Mouse (Mus musculus) G1E (cell line): ENCODE measurements around the gene Mfsd4a. TPM values are rescaled to one million over a fixed set of nuclear protein-coding genes. Genes with fewer than 3 reads are reported as not detected.

ENCODE experiments used
- ATAC-seq: 2 replicates; pipeline ENCODE4 v1.8.0; 2016; ENCODE audit warnings: mild to moderate bottlenecking; ENCODE audit not compliant: insufficient number of reproducible peaks, poor library complexity, low FRiP score, severe bottlenecking; ENCODE audit errors: extremely low read depth
- DNase-seq: peaks from one replicate; pipeline ENCODE4 v3.0.0; 2012; ENCODE audit warnings: low spot score
- H3K27me3 ChIP-seq: 2 replicates; pipeline ENCODE4 v1.6.1; 2012; ENCODE audit warnings: mild to moderate bottlenecking, low read length, inconsistent platforms; ENCODE audit not compliant: insufficient read depth
- H3K36me3 ChIP-seq: replicated peaks from 2 replicates; pipeline ENCODE3; 2012; ENCODE audit warnings: mild to moderate bottlenecking, inconsistent platforms
- H3K4me1 ChIP-seq: 2 replicates; pipeline ENCODE4 v1.6.1; 2012; ENCODE audit warnings: low read depth, low read length, inconsistent platforms, mixed read lengths; ENCODE audit not compliant: insufficient read depth
- H3K4me3 ChIP-seq: 2 replicates; pipeline ENCODE4 v1.5.1; 2012; ENCODE audit warnings: low read depth, mild to moderate bottlenecking, inconsistent platforms, low read length, moderate library complexity, mixed read lengths
- H3K9me3 ChIP-seq: replicated peaks from 2 replicates; pipeline ENCODE4 v1.6.1; 2012; ENCODE audit warnings: inconsistent platforms
- CTCF ChIP-seq: IDR thresholded peaks from 2 replicates; pipeline ENCODE4 v1.5.1; 2012; ENCODE audit warnings: low read depth, low read length, inconsistent platforms, mixed read lengths
- GATA1 ChIP-seq: IDR thresholded peaks from 2 replicates; pipeline ENCODE4 v1.6.1; 2012; ENCODE audit warnings: borderline replicate concordance, low read length, inconsistent platforms, mixed read lengths
- GATA2 ChIP-seq: IDR thresholded peaks from 2 replicates; pipeline ENCODE4 v1.6.1; 2012; ENCODE audit warnings: low read depth, low read length, inconsistent platforms, borderline replicate concordance
- POLR2AphosphoS5 ChIP-seq: IDR thresholded peaks from 2 replicates; pipeline ENCODE4 v1.6.1; 2012; ENCODE audit warnings: low read depth, low read length, inconsistent platforms; ENCODE audit not compliant: insufficient replicate concordance
- TAL1 ChIP-seq: conservative IDR thresholded peaks from 2 replicates; pipeline ENCODE4 v1.6.1; 2012; ENCODE audit warnings: low read depth, low read length, inconsistent platforms, mixed read lengths
- polyA plus RNA-seq: library from polyadenylated mRNA; stranded (reverse); fragments of >175 nt; gene quantifications from 2 replicates; pipeline ENCODE4 v1.2.3, GENCODE M21; 2012
- total RNA-seq, 2 experiments: library from RNA; stranded (forward) in 1 of 2; stranded (reverse) in 1 of 2; fragments of 200-1000 nt in 1 of 2; fragments of >200 nt in 1 of 2; fragmentation: Nextera tagmentation in 1 of 2; gene quantifications; 2 replicates each; pipeline ENCODE4 v1.2.3; 2014 to 2017

The Mfsd4a gene
- total and polyA plus RNA-seq, 3 experiments: 1.0 TPM; not detected in 2

DNA sequence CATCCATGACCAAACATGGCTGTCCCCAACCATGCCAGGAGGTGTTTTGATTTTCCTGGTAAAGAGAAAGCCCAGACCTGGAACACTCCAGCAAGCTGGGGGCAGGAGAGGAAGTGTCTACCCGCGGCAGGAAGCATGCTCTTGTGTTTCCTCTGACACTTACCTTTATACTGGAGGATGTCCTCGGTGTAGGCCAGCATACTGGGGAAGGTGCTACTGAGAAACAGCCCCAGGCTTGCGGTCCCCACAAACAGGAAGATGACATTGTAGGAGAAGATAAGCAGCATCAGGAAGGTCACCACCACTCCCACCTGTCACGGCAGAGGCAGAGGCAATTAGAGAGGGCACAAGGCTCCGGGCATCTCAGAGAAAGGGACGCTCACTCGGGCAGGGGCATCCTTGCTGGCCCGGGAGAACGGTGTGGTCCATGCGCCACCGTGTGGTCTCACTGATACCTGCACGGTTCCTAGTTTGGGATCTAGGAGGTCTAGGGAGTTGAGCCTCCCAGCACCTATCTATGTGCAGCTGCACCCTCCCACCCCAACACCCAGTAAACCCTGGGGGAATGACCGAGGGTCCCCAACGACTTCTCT is 21.6 kb downstream of the Mfsd4a start:
- Histone ChIP-seq H3K36me3 (no peaks in the 10 kb centered on the region), H3K27me3 (peaks cover 2% of the 10 kb centered on the region; the same call in 1 of the 2 replicates), H3K4me3 (no peak overlapping the region), H3K4me1 (peaks cover 5% of the 10 kb centered on the region), H3K9me3 (no peaks in the 10 kb centered on the region)
- ATAC-seq (peak; percentile 49; the same call in 1 of the 2 replicates), DNase-seq (peak; percentile 79)
- TF ChIP-seq POLR2AphosphoS5: no peak
- TF ChIP-seq GATA1: no peak
- TF ChIP-seq CTCF: peak; percentile 55
- no peak for TF ChIP-seq GATA2

DNA sequence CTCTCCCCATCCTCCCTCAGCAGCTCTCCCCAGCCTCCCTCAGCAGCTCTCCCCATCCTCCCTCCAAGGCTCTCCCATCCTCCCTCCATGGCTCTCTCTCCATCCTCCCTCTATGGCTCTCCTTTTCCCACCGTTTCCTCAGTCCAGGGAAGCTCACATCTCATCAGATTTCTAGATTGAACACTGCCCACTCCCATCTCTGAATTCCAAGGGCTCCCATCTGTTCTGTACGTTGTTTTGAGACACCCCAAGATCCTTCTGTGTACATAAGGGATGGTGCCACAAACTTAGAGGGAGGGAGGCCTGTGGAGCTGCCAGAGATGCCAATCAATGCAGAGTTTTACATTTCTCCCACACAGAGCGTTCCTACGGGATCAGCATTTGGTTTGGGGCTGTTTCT is 24.1 kb downstream of the Mfsd4a start:
- H3K36me3 ChIP-seq: peaks cover 2% of the 10 kb centered on the region
- ATAC-seq (no peak), DNase-seq (no peak)
- H3K4me3 ChIP-seq: no peak overlapping the region
- no peaks in the 10 kb centered on the region for H3K9me3 ChIP-seq
- H3K27me3 ChIP-seq: peaks cover 2% of the 10 kb centered on the region; the same call in 1 of the 2 replicates
- H3K4me1 ChIP-seq: peaks cover 5% of the 10 kb centered on the region
- TF ChIP-seq GATA1: no peak
- no peak for TF ChIP-seq TAL1
- TF ChIP-seq POLR2AphosphoS5: no peak
- no peak for TF ChIP-seq GATA2
- TF ChIP-seq CTCF: no peak

DNA sequence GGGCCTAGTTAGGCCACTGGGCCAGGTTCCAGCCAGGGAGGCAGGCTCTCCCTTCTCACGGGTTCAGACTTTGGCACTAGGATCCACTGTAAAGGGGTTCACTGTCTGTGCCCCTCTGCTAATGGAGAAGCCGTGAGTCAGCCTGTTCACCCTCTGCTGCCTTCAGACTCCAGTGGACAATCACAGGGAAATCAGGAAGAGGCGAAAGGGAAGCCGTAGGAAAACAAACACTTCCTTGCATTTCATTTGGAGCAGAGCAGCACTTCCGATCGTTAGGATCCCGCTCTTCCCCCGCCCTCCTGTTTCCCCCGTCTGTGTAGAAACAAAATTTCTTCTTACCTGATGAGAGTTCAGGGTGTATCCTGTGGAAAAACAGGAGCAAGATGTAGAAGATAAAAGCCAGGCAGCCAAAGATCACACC is 27.7 kb downstream of the Mfsd4a start:
- Histone ChIP-seq H3K36me3 (peaks cover 20% of the 10 kb centered on the region), H3K4me3 (no peak overlapping the region), H3K4me1 (no peaks in the 10 kb centered on the region), H3K9me3 (no peaks in the 10 kb centered on the region), H3K27me3 (0 out of 2 replicates have a peak, but pooled peaks cover 2% of the 10 kb centered on the region)
- TF ChIP-seq CTCF (no peak), TAL1 (no peak), GATA2 (no peak), GATA1 (no peak), POLR2AphosphoS5 (no peak)
- ATAC-seq (no peak), DNase-seq (no peak)

DNA sequence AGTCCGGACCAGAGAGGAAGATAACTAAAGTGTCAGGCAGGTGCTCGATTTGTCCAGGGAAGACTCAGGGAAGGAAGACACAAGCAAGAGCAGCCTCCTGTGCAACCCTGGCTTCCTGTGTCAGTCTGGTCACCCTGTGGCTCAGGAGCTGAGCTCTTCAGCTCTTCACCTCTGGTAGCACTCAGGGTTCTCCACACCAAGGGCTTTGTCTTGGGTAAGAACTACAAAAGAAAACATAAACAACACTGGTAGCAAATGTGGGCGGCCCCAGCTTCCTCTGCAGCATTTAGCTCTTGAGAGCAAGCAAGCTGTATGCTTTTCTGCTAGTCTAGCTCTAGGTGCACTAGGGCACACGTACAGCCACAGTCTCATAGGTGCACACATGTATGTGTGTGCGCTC is 29.1 kb downstream of the Mfsd4a start:
- ATAC-seq (no peak), DNase-seq (no peak)
- H3K4me3 ChIP-seq: no peak overlapping the region
- H3K9me3 ChIP-seq: no peaks in the 10 kb centered on the region
- TF ChIP-seq POLR2AphosphoS5 (no peak), TAL1 (no peak), GATA1 (no peak), GATA2 (no peak), CTCF (no peak)
- no peaks in the 10 kb centered on the region for H3K27me3 ChIP-seq
- H3K36me3 ChIP-seq: peaks cover 35% of the 10 kb centered on the region
- H3K4me1 ChIP-seq: no peaks in the 10 kb centered on the region

DNA sequence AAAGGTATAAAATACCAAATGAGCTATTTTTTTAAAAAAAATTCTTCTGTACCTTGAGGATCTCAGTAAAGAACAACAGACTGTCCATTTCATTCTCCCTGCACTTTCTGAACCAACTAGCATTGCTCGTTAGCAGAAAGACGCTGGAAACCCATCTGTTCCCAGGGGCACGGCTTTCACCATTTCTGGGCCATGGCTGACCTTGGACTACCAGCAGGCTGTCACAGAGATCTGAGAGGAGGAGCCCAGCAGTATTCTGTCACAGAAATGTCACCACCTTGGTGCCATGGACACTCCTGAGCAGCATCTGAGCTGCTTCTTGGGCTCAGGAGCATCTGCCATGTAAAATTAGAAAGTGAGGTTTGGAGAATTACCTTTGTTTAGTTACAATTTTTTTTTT is 30.1 kb downstream of the Mfsd4a start:
- ATAC-seq (no peak), DNase-seq (no peak)
- Histone ChIP-seq H3K27me3 (no peaks in the 10 kb centered on the region), H3K9me3 (no peaks in the 10 kb centered on the region), H3K4me1 (no peaks in the 10 kb centered on the region), H3K36me3 (peaks cover 45% of the 10 kb centered on the region), H3K4me3 (no peak overlapping the region)
- no peak for TF ChIP-seq TAL1
- TF ChIP-seq POLR2AphosphoS5: no peak
- TF ChIP-seq GATA2: no peak
- TF ChIP-seq CTCF: no peak
- no peak for TF ChIP-seq GATA1

DNA sequence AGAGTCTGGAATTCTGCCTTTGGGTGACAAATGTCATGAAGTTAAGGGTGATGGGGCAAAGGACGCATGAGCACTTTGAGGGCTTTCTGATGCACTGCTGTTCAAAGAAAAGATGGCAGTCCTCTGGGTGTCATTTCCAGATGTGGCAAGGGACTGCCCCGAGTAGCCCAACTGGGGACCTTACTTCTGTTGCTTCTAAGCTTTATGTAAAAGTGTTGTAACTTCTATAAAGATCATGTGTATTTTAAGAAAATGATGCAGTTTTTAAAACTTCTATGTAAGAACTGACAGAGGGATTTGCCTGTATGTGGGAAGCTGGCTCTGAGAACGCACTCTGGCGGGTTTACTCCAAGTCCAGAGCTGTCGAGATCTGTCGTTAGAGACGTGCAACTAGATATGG is 35.7 kb downstream of the Mfsd4a start:
- H3K36me3 ChIP-seq: peaks cover 89% of the 10 kb centered on the region

More for the DNA sequence above, 35.7 kb downstream of the Mfsd4a start:
- Histone ChIP-seq H3K27me3 (no peaks in the 10 kb centered on the region), H3K9me3 (no peaks in the 10 kb centered on the region), H3K4me3 (no peak overlapping the region), H3K4me1 (no peaks in the 10 kb centered on the region)
- DNase-seq (no peak), ATAC-seq (no peak)
- TF ChIP-seq GATA1 (no peak), GATA2 (no peak), CTCF (no peak), POLR2AphosphoS5 (no peak)
